Mouse (Mus musculus) cerebellum, adult 8-10 months (tissue): ENCODE data around the gene Cpm.

Experiments used
- DNase-seq: peaks from one replicate; pipeline ENCODE4 v3.0.0; 2022

Gene Cpm

DNA sequence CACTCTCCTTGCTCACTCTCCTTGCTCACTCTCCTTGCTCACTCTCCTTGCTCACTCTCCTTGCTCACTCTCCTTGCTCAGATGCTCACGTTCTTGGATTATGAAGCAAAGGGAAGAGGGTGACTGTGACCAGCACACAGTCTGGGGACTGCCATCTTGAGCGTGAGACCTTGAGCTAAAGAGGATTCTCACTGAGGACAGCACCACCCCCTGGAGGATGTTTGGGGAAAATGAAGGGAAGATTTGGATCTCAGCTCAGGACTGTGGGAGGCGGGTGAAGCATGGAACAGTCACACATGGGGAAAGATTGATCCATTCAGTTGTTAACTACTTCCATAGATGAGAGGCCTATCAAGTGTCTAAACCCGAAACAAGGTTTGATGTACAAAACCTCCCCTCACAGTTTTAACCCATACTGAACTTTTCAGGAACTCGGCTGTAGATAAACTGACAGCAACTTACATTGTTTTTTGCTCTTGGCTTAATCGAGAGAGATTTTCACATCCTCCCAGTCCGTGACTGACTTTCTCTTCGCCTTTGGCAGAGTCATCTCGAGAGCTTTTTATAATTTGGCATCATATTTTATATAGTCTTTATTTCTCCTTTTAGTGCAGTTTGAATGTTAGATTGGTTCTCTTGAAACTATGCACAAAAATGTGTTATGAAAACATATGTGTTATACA, 7.9 kb downstream of the Cpm start:
- no peak for DNase-seq

DNA sequence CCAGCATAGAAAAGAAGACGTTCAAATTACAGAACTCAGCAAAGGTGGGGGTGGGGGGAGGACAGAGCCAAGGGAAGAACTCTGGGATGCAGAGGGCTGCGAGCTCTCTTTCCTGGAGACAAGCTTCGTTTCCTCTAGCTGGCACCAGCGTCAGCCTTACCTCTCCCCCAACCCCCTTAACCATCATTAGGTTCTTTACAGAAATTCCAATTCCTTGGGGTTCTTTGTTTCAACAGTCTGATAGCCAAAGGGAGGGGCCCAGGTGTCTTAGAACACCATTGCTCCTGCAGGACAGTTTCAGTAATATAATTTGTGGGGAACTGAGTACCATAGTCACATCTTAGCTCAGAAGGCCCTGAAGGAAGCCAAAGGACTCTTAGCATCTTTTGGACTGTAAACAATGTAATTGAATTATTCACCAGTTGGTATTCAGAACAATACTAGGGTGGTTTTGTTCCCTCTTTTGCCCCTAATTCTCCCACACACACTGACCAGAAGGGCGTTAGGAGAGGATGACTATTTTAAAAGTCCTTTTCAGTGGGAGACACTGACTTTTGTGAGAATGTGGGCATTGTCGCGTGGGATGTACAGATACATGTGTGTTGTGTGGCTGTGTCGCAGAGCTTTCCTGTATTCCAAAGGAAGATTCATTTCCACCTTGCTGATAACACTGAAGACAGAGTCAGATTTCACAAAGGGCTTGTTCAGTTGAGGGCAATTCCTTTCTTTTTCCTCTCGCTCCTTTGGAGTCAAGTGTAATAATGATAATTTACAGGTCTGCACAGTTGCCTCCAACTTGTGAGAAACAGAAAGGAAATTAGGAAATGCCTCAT, 8.7 kb downstream of the Cpm start:
- DNase-seq, result no peak

DNA sequence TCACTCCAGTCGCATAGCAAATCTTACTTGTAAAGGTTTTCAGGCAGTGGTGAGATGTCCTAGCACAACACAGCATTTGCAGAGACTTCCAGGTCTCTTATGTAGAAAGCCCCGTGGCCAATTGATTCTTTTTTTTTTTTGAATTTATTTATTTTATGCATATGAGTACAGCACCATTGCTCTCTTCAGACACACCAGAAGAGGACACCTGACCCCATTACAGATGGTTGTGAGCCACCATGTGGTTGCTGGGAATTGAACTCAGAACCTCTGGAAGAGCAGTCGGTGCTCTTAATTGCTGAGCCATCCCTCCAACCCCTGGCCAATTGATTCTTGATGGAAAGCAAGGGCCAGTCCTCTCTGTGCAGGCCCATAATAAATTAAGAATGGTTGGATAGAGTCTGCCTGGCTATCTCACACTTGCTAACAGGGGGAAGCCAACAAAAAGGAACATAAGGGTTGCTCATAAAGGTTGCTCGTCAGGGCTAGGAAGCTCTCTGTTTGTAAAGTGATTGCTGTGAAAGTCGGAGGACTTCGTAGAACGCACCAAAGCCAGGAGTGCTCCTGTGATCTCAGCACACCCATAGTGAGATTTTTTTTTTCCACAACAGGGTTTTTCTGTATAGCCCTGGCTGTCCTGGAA, 9.4 kb downstream of the Cpm start:
- DNase-seq, result no peak

DNA sequence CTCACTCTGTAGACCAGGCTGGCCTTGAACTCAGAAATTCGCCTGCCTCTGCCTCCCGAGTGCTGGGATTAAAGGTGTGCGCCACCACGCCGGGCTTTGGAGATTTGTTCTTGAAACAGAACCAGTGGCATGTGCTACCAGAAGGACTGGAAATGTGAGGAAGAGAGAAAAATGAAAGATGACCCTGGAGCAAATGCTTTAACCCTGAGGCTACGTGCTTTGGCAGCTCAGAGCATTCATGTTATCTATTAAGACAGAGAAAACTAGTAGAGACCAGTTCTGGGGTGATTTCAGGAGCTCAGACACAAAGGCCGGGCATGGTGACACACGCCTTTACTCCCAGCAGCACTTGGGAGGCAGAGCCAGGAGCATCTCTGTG, 9.9 kb downstream of the Cpm start:
- no peak for DNase-seq

DNA sequence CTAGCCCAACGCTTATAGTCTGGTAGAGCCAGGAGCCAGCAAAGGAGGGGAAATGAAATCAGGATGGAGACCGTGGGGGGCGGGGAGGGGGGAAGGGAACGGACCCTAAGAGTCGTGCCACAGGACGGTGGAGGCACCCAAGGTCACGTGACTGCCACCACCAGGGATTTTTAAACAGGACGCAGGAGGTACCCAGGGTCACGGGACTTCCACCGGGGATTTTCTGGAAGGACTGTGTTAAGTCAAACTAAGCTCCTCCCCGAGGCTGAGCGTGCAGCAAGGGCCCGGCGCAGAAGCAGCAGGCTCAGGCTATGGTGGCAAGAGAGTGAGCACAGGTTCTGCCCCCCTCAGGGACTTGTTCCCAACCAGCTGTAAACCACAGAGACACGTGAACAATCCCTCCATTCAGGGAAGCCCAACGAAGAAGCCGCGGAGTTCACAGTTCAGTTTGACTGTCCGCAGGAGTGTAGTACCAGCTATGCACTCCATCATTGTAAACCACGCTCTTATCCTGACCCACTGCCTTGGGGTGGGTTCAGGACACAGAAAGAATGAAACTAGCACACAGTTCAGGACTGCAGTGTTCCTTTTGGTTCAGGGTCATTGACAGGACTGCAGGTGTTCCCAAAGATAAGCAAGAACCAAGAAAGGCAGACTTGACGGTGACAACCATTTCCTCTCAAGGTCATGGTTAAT, 10.7 kb downstream of the Cpm start:
- no peak for DNase-seq

DNA sequence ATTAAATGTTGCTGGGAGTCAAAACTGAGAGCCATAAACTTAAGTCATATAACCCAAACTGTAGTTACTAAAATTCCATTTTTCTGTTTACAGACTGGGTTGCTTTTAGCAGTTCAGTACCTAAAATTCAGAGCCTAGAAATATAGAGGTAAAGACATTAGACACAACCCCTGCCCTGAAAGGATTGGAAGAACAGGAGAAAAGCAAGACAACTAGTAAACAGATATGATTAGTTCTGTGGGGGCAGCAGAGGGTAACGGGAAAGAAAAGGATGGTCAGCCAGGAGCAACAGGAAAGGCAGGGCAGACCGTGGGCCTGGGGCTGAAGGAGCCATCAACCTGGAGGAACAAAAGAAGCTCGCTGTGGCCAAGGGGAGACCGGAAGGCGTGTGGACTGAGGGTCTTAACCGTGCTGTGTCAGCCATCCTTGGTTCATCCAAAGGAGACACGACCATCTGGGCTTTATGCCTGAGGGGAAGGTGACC, 11.3 kb downstream of the Cpm start:
- DNase-seq, result no peak

DNA sequence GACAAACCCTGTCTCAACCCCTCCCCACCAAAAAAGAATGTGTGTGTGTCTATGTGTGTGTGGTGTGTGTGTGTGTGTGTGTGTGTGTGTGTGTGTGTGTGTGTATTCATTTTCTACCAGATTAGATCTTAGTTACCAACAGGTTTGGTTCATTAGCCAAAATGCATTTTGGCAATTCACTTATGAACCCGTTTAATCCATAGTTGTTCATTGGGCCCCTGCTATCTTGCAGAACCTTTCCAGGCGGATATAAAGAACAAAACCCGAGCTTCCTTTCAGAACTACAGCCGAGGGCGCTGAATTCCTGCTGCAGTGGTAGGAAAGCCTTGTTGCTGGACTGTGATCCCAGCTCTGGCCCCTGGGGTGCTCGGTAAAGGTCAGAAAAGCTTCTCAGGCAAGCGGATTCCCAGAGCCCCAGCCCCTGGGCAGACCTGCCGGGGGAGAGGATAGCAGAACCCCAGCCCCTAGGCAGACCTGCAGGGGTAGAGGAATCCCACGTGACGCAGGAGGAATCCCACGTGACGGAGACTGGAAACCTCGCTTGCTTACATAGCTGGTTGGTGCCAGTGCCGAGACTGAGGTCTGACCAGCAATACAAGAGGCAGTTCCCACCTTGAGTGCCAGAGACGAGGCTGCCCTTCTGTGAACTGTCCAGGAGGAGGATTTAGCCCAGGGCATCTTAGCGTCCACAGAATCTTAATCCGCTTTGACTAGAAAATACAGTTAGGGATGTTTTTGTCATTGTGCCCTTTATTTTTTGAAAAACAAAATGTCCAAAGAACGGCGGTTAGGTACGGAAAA, 12.3 kb downstream of the Cpm start:
- no peak for DNase-seq

DNA sequence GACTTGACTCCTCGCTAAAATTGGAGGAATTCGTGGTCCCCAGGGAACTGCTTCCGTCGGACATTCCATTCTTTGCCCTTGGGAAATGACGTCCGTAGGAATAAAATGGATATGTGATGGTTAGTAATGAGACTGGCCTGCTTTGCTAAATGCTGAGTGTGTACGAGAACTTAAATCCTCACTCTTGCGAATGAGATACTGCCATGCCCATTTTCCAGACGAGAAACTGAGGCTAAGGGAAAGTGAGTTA, 12.8 kb downstream of the Cpm start:
- no peak for DNase-seq

DNA sequence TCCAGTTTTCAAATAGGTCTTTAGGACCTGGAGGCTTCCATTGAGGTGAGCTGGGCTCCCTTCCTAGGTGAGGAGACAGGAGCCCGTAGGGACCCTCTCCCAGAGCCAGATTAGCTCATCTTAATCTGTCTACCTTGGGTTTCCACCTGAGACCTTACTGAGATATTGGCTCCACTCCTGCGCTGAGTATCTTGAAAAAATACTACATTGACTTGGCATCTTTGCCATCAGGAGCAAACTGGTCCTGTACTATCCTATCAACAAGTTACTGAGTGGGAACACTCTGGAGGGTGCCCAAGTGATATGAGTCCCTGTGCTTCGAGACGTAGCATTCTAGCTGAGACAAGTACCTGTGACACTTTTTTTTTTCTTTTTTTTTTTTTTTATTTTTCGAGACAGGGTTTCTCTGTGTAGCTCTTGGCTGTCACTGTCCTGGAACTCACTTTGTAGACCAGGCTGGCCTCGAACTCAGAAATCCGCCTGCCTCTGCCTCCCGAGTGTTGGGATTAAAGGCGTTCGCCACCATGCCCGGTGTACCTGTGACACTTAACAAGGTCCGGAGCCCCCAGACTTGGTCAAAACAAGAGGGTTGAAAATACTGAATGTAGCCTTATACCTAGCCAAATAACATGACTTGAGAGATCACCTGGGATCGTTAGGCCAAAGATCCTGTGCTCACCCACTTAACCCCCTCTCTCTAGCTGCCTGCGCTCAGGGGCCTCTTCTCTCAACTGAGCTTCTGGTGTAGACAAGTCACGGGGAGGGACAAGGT, 13.4 kb downstream of the Cpm start:
- no peak for DNase-seq

DNA sequence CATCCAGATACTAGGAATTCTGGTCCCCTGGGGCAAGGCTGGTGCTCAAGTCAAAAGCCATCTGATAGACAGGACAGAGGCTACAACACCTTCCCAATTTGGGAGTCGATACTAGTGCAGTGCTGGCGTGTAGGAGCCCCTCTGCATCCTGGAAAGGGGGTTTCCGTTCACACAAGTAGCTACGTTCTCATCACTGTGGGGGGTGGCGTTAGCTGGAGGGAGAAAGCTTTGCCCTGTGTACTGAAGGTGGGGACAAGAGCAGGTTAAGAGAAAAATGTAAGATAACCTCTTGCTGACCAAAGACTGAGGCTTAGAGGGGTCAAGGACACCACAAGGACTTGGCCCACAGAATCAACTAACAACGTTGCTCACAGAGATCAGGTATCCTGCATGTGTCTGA, 14.0 kb downstream of the Cpm start:
- no peak for DNase-seq

DNA sequence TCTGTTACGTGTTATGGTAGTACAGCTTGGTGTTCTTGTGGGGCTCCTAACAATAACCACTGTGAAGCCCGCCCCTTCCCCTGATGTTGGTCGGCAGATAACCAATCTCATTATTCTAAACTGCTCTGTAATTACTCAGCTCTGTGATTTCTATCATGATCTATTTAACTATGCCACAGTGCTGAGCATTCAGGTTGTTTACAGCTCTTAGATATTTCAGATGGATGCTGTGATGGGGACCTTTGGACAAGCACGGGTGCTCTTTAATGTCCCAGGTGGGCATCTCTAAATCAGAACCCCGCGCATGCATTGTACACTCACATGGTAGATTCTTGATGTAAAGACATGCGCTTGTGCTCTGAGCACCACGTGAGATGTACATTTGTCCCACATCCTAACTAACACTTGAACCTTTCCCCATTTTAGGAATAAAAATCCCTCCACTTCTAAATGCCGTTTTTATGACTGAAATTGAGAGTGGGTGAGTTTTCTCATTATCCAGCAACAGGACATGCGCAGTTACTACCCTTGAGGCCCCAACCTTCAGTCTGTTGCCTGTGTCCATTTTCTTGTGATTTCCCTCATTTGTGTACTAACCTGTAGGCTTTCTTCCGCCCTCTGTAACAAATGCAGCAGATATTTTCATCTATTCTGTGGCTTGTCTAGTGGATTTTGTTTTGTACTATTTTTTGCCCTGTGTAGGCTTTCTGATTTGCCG, 14.6 kb downstream of the Cpm start:
- no peak for DNase-seq

DNA sequence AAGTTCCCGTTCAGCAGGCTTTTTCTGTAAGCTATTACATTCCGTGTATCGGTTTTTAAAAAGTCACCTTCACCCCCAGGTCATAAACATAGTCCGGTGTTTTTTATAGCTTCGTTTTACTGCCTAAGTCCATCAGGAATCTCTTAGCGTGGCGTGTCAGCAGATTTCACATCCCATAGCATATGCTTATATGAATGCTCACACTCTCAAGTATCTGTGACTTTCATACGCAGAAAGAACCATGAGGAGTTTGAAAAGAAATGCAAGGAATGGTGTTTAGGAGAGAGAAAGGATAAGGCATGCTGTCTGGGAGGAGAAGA, 15.1 kb downstream of the Cpm start:
- DNase-seq, result no peak

DNA sequence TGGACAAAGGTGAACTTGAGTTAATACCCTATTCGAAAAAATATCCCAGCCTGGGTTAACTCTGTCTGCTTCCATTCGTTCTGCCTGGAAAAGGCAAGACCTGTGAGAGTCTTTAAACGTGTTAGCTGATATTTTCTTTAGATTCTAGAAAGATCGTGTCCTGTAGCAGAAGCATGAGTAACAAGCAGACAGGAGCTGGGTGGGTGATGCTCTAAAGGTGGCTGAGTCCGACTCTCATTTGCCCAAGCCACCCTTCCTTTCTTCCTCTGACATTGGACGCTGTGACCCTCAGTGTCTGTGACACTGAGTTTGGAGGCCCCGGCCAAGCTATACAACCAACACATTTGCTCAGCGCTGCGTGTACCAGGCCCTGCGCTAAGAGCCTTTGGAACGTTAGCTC, 15.5 kb downstream of the Cpm start:
- DNase-seq, result no peak

DNA sequence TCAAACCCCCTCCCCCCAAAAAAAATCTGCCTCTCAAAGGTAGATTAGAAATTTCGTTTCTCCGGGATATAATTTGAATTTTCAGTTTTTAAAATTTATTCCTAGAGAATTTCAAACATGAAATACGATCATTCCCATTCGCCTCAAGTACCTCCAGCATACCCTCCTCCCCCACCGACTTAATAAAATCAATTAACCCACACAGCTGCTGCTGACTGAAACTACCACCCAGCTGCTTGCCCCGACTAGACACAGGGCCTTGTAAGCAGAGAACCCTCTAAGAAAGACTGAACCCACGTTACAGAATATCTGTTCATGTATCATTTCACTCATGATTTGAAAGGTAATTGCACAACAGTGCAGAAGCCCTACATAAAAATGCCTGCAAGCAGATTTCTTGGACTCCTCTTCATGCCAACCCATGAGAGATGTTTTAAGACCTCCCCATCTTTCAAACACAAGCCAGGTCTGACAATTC, 16.2 kb downstream of the Cpm start:
- DNase-seq, result no peak

DNA sequence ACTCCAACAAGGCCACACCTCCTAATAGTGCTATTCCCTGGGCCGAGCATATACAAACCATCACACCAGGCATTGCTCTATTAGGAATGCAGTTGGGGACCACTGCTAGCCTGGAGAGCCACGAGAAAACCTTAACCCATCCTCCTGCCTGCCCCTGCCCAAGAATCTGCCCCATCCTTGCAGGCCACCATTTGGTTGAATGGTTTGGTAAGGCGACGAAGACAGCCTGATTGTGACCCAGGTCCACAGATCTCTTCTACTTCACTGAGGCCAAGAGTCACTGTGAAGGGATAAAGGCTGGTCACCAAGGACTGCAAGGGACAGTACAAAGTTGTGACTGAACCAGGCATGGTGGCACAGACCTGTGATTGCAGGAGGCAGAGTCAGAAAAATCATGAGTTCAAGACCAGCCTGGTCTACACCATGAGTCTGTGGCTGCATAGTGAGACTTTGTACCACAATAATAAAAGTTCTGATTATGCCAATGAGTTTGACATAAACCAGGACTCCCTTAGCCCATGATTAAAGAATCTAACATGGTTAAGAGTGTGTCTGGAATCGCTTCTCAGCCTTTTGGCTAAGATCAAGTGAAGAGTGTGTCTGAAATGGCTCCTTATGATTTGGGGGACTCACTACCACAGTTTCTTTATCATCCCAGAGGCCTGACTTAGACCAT, 17.3 kb downstream of the Cpm start:
- DNase-seq, result no peak

DNA sequence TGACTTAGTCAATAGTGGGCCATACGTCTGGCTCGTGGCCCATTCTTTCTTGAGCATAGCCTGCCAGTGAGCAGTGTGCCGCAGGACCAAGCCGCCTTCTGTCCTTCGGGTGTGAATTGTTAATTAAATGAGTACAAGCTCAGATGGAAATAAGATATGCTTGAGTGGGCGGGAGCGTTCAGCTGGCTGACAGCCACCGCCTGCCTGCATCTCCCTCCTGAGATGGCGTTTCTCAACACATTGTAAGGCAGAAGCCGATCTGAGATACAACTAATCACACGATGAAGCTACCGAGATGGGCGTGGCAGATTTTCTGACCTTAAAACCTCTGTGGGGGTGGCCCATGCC, 17.8 kb downstream of the Cpm start:
- DNase-seq, result no peak

DNA sequence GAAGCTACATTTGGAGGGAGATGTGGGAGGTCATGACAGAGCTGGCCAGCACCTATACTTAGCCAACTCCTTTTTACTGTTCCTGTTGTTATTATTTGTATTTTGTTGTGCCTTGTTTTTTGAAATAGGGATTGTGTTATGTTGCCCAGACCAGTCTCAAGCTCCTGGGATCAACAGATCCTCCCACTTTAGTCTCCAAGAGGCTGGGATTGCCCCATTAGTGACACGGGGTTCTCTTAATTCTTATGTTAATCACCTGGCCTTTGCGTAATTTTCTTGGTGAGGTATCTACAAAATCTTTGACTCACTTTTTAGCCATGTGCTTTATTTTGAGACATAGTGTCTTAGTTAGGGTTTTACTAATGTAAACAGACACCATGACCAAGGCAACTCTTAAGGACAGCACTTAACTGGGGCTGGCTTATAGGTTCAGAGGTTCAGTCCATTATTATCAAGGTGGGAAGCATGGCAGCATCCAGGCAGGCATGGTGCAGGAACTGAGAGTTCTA, 18.7 kb downstream of the Cpm start:
- no peak for DNase-seq

DNA sequence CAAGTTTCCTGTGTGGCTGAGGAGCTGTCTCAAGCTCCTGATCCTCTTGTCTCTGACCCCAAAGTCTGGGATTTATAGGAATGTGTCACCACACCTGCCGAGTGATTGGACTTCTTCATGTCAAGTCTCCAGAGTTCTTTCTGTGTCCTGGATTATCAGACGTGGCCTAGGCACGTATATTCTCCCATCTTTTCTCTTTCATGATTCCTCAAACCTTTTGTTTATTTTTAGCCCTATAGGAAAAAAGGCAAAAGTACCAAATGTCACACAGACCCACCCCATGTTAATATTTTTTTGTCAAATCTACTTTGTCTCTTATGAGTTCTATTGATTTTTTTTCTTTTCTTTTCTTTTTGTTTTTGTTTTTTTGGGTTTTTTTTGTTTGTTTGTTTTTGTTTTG, 19.3 kb downstream of the Cpm start:
- DNase-seq, result no peak

DNA sequence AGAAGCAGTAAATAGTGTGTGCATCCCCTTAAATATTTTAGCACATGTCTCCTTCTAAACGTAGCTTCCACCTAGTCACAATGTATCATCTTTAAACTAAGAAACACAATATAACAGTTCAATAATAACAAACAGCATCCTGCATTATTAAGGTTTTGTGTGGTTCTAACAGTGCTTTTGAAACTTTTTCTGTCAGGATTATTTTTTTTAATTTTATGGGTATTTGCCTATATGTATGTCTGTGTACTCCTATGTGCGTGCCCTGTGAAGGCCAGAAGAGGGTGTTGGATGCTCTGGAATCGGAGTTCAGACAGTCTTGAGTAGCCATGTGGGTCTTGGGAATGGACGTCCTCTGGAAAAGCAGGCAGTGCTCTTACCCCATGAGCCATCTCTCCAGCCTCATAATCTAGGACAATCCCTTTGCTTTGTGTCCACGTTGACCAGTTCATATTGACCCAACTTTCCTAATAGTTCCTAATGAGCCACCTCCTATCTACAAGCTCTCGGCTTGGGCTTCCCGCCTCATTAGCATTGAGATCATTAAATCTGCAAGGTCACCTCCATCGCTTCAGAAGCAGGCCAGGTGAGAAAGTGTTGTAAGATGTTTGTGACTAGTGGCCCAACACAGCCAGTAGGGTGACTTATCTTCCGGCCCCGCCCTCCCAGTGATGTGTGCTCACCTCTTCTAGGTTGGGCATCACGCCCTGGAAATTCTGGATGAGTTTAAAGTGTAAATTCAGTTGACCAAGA, 20.2 kb downstream of the Cpm start:
- no peak for DNase-seq
